Mouse (Mus musculus): Measurements from ENCODE around the gene Ppp1ca. TPM values are rescaled to one million over a fixed set of nuclear protein-coding genes. Genes with fewer than 3 reads are reported as not detected.

Ppp1ca gene
- total RNA-seq, 2 experiments from 2014 or later = 292 to 320 TPM

- no peak for DNase-seq (ENCODE audit: low spot score in 2 of 2)
- intact Hi-C loops (cut with DNase I) = no loop called here
Measured at GRCm38 (mm10) chr19:4175368-4175947, 16.4 kb upstream of the Ppp1ca start, which contains the start of gene Carns1. Gene Carns1 (minus strand): TSS chr19:4175479.

DNA sequence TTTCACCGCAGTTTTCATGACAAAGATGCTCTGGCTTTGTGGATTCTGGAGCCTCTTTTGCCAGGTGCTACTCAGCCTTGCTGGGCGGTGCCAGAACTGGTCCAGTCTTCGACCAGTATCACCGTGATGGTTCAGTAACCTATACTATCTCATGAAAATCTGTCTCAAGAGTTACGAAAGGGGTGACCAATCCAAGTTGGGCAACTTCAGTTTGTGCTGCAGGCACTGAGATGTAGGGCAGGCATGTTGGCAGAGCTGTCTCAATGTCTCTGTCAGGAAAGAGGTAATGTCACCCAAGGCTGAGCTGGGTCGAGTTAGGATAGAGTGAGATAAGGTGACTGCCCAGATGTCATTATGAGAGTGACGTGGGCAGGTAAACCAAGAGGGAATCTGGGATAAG lies 11.5 kb upstream of the Ppp1ca start:
- intact Hi-C loops (cut with DNase I) = no loop called here
- DNase-seq (ENCODE audit: low spot score in 2 of 2) = no peak

- intact Hi-C loops (cut with DNase I) = no loop called here
- DNase-seq (ENCODE audit: low spot score in 2 of 2) = peak; percentile 69
Measured at GRCm38 (mm10) chr19:4181892-4182291, 10.0 kb upstream of the Ppp1ca start.

- intact Hi-C loops (cut with DNase I) = no loop called here
- DNase-seq (ENCODE audit: low spot score in 2 of 2) = no peak
Measured at GRCm38 (mm10) chr19:4183689-4184088, 8.2 kb upstream of the Ppp1ca start.

DNA sequence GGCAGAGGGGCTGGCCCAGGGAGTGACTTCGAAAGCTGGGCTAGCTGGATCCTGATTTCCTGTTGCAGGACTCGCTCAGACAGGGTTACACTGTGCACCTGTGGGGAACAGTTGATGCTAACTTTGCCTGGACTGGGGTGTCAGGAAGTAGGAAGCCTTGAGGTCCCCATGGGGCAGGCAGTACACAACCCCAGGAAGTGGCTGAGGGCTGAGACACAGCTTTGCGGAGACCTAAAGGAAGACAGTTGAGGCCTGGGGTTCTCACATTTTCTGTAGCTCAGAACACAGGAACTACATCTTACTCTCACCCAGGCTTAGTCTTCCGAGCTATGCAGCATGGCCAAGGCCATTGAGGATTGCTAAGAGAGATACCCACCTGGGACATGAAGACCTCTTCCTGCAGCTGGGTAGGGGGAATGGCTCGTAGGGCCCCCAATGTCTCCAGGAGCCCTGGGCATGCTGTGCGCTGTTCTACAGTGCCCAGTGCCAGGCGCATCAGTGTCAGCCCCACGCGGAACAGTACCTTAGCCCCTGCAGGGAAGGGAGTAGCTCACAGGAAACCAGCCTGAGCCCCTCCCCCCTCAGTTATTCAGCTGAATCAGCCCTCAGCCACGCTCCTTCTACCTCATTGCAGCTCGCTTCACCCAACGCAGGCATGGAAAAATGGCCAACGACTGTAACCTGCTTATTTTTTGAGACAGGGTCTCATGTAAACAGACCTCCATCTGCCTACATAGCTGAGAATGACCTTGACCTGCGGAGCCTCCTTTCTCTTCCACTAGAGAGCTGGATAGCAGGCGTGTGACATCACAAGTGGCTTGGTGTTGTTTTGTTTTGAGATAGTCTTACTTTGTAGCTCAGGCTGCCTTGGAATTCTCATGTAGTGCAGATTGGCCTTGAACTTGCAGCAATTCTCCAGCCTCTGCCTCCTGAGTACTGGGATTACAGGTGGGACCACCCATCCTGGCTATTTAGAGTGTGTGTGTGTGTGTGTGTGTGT lies 6.6 kb upstream of the Ppp1ca start:
- intact Hi-C loops (cut with DNase I) = no loop called here
- no peak for DNase-seq (ENCODE audit: low spot score in 2 of 2)

GRCm38 (mm10) chr19:4187303-4187702 lies 4.6 kb upstream of the Ppp1ca start:
- intact Hi-C loops (cut with DNase I) = loop anchor here (2.0 kb wide), 1 partner anchor 17 kb away; no protein-coding TSS in a partner anchor
- DNase-seq (ENCODE audit: low spot score in 2 of 2) = no peak

- intact Hi-C loops (cut with DNase I) = no loop called here
Measured at GRCm38 (mm10) chr19:4189051-4189620, 2.7 kb upstream of the Ppp1ca start.

GRCm38 (mm10) chr19:4190831-4191334 lies 982 bp upstream of the Ppp1ca start, which contains the start of gene Tbc1d10c:
Gene Tbc1d10c (minus strand): TSS chr19:4191284.
- DNase-seq (ENCODE audit: low spot score in 2 of 2) = no peak
- intact Hi-C loops (cut with DNase I) = loop anchor here (5.0 kb wide), 1 partner anchor 64 kb away; the partner anchor contains the start of gene Aip

More at GRCm38 (mm10) chr19:4189051-4189620, 2.7 kb upstream of the Ppp1ca start:
- no peak for DNase-seq (ENCODE audit: low spot score in 2 of 2)

DNA sequence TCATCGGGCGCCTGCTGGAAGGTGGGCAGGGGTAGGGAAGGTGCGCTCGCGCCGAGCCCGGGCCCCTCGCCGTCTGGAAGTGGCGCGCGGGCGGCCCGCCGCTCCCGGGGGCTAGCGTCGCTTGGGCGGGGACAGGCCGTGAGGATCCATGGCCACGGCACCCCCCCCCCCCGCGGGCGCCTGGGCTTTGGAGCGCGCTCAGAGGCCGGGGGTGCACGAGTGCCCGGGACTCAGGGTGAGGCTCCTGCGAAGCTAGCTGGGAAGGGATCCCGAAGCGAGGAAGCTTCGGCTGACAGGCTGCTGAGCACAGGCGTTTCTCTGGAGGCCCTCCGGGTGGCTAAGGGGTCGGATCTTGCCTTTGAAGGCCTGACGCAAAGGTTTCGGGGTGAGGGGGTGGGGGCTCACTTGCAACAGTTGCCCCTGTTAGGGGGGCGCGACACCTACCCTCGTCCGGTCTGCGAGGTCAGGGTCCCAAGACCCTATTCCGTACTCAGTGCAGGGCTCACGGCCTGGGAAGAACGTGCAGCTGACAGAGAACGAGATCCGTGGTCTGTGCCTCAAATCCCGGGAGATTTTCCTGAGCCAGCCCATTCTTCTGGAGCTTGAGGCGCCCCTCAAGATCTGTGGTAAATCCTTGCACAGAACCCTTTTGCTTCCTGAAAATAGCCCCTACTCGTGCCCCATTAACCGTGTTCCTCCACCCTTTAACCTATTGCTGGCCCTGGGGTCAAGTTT lies 553 bp downstream of the Ppp1ca start:
- DNase-seq (ENCODE audit: low spot score in 2 of 2) = no peak
- intact Hi-C loops (cut with DNase I) = loop anchor here (5.0 kb wide), 1 partner anchor 65 kb away; the partner anchor contains the start of gene Aip

- intact Hi-C loops (cut with DNase I) = loop anchor here (5.0 kb wide), 1 partner anchor 66 kb away; the partner anchor contains the start of gene Aip
- no peak for DNase-seq (ENCODE audit: low spot score in 2 of 2)
Measured at GRCm38 (mm10) chr19:4193129-4193528, 1.3 kb downstream of the Ppp1ca start.

- intact Hi-C loops (cut with DNase I) = loop anchor here (5.0 kb wide), 1 partner anchor 67 kb away; the partner anchor contains the start of gene Aip
- DNase-seq (ENCODE audit: low spot score in 2 of 2) = no peak
Measured at GRCm38 (mm10) chr19:4194021-4194724, 2.3 kb downstream of the Ppp1ca start.

DNA sequence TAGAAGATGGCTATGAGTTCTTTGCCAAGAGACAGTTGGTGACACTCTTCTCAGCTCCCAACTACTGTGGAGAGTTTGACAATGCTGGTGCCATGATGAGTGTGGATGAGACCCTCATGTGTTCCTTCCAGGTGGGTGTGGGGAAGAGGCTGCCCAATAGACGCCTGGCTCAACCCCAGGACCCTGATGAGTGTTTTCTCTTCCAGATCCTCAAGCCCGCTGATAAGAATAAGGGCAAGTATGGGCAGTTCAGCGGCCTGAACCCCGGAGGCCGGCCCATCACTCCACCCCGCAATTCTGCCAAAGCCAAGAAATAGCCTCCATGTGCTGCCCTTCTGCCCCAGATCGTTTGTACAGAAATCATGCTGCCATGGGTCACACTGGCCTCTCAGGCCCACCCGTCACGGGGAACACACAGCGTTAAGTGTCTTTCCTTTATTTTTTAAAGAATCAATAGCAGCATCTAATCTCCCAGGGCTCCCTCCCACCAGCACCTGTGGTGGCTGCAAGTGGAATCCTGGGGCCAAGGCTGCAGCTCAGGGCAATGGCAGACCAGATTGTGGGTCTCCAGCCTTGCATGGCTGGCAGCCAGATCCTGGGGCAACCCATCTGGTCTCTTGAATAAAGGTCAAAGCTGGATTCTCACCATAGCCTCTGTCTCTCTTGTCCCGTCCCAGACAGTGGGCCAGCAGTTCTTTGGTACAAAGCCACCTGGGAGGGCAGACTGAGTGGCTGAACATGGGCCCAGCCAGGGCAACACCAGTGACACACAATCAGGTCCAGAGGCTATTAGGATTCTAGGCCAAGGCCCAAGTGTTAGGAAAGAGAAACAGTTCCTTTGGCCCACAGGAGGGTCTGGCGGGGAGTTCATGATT lies 3.1 kb downstream of the Ppp1ca start:
- intact Hi-C loops (cut with DNase I) = loop anchor here (5.0 kb wide), 1 partner anchor 68 kb away; the partner anchor contains the start of gene Aip
- DNase-seq (ENCODE audit: low spot score in 2 of 2) = no peak

DNA sequence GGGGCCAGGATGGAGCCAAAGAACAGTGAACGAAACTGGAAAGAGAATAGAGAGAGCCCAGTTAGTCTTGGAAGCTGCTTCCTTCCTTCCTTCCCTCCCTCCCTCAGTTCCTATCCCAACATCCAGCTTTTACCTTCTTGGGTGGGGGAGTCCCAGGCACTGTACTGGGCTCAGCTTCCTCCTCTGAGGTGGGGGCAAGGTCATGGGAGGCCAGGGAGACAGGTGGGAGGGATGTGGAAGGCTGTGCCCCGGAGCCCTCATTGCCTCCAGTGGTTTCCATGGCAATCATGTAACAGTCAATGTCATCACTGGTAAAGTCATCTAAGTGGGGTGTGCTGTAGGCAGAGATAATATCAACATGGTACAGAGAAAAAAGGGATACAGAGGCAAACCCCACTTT lies 4.2 kb downstream of the Ppp1ca start:
- DNase-seq (ENCODE audit: low spot score in 2 of 2) = no peak
- intact Hi-C loops (cut with DNase I) = no loop called here

DNA sequence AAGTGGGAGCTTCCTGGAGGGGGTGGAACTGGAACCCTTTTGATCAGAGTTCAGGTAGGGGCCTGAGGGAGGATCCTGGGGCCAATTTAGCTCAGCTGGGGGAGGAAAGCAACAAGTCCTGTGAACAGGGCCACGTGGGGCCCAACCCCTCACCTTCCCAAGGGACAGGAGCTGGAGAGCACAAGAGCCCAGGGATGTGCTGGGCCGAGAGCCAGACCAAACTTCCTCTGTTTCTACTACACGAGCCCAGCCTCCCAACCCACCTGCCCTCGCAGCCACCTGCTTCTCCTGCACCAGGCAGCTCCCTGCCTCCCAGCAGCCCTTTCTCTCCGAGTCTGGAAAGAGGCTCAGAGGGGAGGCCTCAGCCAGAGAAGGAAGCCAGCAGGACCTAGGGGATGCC lies 4.7 kb downstream of the Ppp1ca start:
- no peak for DNase-seq (ENCODE audit: low spot score in 2 of 2)
- intact Hi-C loops (cut with DNase I) = no loop called here

- intact Hi-C loops (cut with DNase I) = no loop called here
- DNase-seq (ENCODE audit: low spot score in 2 of 2) = no peak
Measured at GRCm38 (mm10) chr19:4197180-4197579, 5.3 kb downstream of the Ppp1ca start.

DNA sequence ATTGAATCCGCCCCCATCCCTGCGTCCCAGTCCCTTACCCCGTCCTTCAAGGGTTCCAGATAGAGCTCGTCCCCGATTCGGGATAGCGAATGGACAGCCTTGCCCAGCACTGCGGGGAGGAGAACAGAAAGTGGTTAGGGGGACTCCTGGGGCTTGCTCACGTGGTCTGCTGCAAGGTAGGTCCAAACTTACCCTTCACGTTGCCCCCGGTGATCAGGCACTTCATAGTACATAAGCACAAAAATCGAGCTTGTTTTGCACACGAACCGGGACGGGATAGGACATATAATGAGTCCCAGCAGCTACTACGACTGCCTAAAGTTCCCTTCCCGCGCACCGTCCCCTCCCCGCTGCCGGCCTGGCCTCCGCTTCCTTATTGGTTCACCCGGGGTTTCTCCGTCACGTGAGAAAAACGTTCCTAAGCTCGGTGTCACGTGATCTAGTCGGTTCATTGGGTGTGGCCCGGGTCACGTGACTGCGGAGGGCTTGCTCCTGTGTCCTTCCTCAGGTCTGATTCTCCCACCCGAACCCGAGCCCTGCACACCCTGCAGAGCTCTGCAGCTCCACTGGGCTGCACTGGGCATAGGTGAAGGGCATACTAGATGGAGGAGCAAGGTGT lies 9.5 kb downstream of the Ppp1ca start, which contains the start of gene Rad9a:
Rad9a (minus strand) TSS at position 372 of the 619 bp plus-strand sequence.
- intact Hi-C loops (cut with DNase I) = loop anchor here (5.0 kb wide), 1 partner anchor 34 kb away; no protein-coding TSS in a partner anchor
- peak; percentile 92 to 94 for DNase-seq (ENCODE audit: low spot score in 2 of 2)

DNA sequence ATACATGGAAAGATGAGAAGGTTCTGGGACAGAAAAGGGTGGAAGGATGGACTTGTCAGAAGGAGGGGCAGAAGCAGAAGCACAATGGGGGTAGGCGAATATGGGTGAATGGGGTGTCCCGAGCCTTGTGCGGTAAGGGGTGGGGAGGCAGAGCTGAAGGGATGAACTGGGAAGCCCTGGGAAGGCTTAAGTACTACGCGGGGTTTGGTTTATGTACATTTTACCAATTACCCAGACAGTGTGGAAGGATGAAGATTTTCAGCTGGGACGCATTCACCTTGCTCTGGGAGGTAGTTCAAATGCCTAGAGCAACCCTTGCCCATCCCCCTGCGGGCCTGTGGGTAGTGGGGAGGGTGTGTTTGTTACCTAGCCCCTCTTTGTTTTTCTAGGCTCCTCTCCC lies 10.3 kb downstream of the Ppp1ca start:
- intact Hi-C loops (cut with DNase I) = loop anchor here (5.0 kb wide), 1 partner anchor 35 kb away; no protein-coding TSS in a partner anchor
- DNase-seq (ENCODE audit: low spot score in 2 of 2) = no peak
